Mouse (Mus musculus) thymus, adult 2 months (tissue): Measurements from ENCODE around the gene Vwa3b.

Experiments
- CTCF ChIP-seq: fragments of 200-500 bp; IDR thresholded peaks from 2 replicates; pipeline ENCODE4 v1.5.1; 2012; ENCODE audit warnings: mild to moderate bottlenecking, control low read depth, low read length, moderate library complexity, borderline replicate concordance; ENCODE audit not compliant: control insufficient read depth, poor library complexity, insufficient read depth; ENCODE audit errors: extremely low read depth
- POLR2A ChIP-seq: fragments of 200-500 bp; IDR thresholded peaks from 2 replicates; pipeline ENCODE4 v1.6.1; 2012; ENCODE audit warnings: mild to moderate bottlenecking, low read length, control low read depth, moderate library complexity; ENCODE audit not compliant: control insufficient read depth, poor library complexity, insufficient read depth; ENCODE audit errors: extremely low read depth

DNA sequence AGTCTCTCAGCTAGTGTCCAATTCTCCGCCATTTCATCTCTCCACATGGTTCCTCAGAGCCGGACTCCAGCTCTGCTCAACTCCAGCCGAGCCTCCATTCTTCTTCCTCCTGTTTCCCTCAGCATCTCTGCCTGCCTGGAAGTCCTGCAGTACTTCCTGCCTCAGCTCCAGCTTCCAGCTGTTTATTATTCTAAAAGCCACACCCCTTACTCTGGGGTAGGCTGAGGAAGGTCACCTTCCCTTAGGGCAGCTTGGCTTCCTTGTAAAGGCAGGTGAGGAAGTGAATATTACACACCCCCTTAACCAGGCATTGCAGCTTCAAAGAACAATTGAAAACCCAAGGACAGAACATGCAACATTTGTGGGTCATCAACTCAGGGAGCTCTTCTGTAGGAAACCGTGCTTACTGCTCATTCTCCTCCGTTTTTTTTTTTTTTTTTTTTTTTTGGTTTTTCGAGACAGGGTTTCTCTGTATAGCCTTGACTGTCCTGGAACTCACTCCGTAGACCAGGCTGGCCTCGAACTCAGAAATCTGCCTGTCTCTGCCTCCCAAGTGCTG, 103.7 kb downstream of the Vwa3b start:
- no peak for TF ChIP-seq POLR2A
- TF ChIP-seq CTCF = no peak
